Mouse (Mus musculus) embryonic fibroblast, embryonic 13.5 days (primary cell): Measurements from ENCODE around the gene Nthl1.

Source experiments
- CTCF ChIP-seq: IDR thresholded peaks from 2 replicates; pipeline ENCODE4 v1.5.1; 2011; ENCODE audit warnings: mild to moderate bottlenecking, control low read depth, low read length, moderate library complexity, borderline replicate concordance; ENCODE audit not compliant: insufficient read depth
- POLR2A ChIP-seq: IDR thresholded peaks from 2 replicates; pipeline ENCODE4 v1.6.1; 2011; ENCODE audit warnings: low read depth, mild to moderate bottlenecking, control low read depth, low read length, moderate library complexity

DNA sequence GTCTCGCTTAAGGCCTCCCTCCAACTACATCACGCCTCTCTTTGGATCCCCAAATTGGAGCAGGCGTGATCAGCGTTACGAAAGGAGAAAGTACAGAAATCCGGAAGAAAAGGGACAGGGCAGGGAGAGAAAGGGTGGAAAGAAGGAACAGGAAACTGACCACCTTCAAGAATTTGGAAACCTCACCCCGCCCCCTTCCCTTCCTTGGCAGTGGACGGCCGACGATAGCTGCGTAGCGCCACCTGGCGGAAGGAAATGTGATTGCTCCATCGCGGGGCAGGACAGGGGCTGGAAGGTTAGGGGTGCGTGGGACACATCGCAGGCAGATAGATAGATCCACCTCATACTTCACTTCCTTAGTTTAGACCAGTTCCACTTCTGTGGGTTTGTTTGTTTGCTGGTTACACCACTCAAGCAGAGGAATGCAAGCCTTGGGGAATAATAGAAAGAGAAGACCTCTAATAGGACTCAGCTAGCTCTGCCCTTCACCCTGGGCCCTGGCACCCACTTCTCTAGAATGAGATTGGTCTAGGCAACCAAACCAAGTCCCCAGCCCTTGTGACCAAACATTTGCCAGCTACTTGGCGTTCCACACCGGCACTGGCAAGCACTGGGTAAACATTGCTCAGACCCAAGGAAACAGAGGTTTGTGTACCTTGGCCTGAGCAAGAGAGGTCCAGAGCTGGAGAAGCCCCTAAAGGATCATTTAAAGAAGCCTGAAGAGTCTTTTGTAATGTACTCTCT is 21.7 kb downstream of the Nthl1 start:
- TF ChIP-seq CTCF: peak; percentile 96
- peak; percentile 42; the same call in 1 of the 2 replicates for TF ChIP-seq POLR2A
